Mouse (Mus musculus): ENCODE data around the gene Csrnp3.

DNA sequence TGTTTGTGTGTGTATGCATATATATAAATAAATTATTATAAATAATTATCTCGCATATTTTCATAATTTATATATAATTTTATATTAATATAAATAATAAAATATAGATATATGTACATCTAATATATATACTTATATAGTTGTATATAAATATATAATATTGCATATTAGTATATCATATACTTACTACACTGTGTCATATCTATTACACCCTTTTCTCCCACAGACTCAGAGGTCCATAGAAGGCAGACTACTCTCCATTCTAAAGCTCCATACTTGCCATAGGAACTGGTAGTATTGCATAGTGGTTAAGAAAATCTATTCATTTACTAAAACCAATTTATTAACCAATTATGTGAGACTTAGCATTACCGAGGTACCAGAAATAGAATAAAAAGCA is 164.1 kb downstream of the Csrnp3 start:
- TF ChIP-seq CTCF (IDR thresholded peaks at IDR 0.05) (no peak), EP300 (IDR thresholded peaks at IDR 0.05; ENCODE audit: insufficient read depth, low read depth, low read length) (no peak), POLR2A (IDR thresholded peaks at IDR 0.05; ENCODE audit: insufficient read depth, low read depth, low read length) (no peak)
